Mouse (Mus musculus) forebrain, embryonic 12.5 days (tissue): ENCODE data around the gene Klc1. TPM values are rescaled to one million over a fixed set of nuclear protein-coding genes. Genes with fewer than 3 reads are reported as not detected.

ENCODE experiments used
- ATAC-seq: fragments of 200-750 bp; cut with Nextera tagmentation; 2 replicates; pipeline ENCODE4 v1.8.0; 2017; ENCODE audit warnings: moderate TSS enrichment; ENCODE audit not compliant: low FRiP score
- H3K27ac ChIP-seq: fragments of 300-500 bp; sonication (generic); 2 replicates; pipeline ENCODE4 v1.5.1; 2016; ENCODE audit warnings: mild to moderate bottlenecking
- H3K27me3 ChIP-seq: fragments of 300-500 bp; sonication (generic); 2 replicates; pipeline ENCODE4 v1.6.1; 2016; ENCODE audit warnings: mild to moderate bottlenecking
- H3K36me3 ChIP-seq: fragments of 300-500 bp; sonication (generic); replicated peaks from 2 replicates; pipeline ENCODE4 v1.6.1; 2016; ENCODE audit warnings: mild to moderate bottlenecking
- H3K4me1 ChIP-seq: fragments of 300-500 bp; sonication (generic); 2 replicates; pipeline ENCODE4 v1.6.1; 2016
- H3K4me2 ChIP-seq: fragments of 300-500 bp; sonication (generic); 2 replicates; pipeline ENCODE4 v1.6.1; 2016; ENCODE audit warnings: mild to moderate bottlenecking, moderate library complexity
- H3K4me3 ChIP-seq: fragments of 300-500 bp; sonication (generic); replicated peaks from 2 replicates; pipeline ENCODE4 v1.5.1; 2016; ENCODE audit warnings: mild to moderate bottlenecking
- H3K9ac ChIP-seq: fragments of 300-500 bp; sonication (generic); 2 replicates; pipeline ENCODE4 v1.6.1; 2016; ENCODE audit warnings: mild to moderate bottlenecking
- H3K9me3 ChIP-seq: fragments of 300-500 bp; sonication (generic); 2 replicates; pipeline ENCODE4 v1.6.1; 2016
- WGBS: fragments of 180-500 bp; shearing (Covaris S2); methylation state at CpG from one replicate; pipeline ENCODE4 v1.1.7; 2016; 5-methylcytosine and 5-hydroxymethylcytosine counted together
- polyA plus RNA-seq: library from polyadenylated mRNA; unstranded; fragments of >200 nt; fragmentation: Nextera tagmentation; extraction: Ambion mirVana; gene quantifications from 2 replicates; pipeline ENCODE4 v1.2.1, GENCODE M21; 2016

Gene Klc1
- polyA plus RNA-seq, 1 experiment from 2014 or later: 307 TPM

GRCm38 (mm10) chr12:111790090-111790489, 31.4 kb downstream of the Klc1 start:
- H3K9me3 ChIP-seq: no peaks in the 10 kb centered on the region
- H3K4me3 ChIP-seq: no peak overlapping the region
- H3K36me3 ChIP-seq: peaks cover 99% of the 10 kb centered on the region
- no peak overlapping the region for H3K9ac ChIP-seq
- no peak overlapping the region for H3K27ac ChIP-seq
- no peak for ATAC-seq
- H3K27me3 ChIP-seq: no peaks in the 10 kb centered on the region
- WGBS: 96% methylated on average over 5 of the region's 5 CpGs
- no peak overlapping the region for H3K4me2 ChIP-seq
- H3K4me1 ChIP-seq: peaks cover 4% of the 10 kb centered on the region; the same call in 1 of the 2 replicates

- 93% methylated on average over 7 of the region's 7 CpGs for WGBS
- H3K36me3 ChIP-seq: peaks cover 99% of the 10 kb centered on the region
Observed at GRCm38 (mm10) chr12:111790631-111791030, 32.0 kb downstream of the Klc1 start.

GRCm38 (mm10) chr12:111791474-111792104, 32.9 kb downstream of the Klc1 start:
- peaks cover 99% of the 10 kb centered on the region for H3K36me3 ChIP-seq
- H3K4me2 ChIP-seq: no peak overlapping the region
- no peak for ATAC-seq
- no peak overlapping the region for H3K4me3 ChIP-seq
- H3K27me3 ChIP-seq: no peaks in the 10 kb centered on the region
- H3K27ac ChIP-seq: peak overlapping the region; percentile 69
- H3K9me3 ChIP-seq: no peaks in the 10 kb centered on the region
- peaks cover 4% of the 10 kb centered on the region; the same call in 1 of the 2 replicates for H3K4me1 ChIP-seq
- no peak overlapping the region for H3K9ac ChIP-seq
- 86% methylated on average over 13 of the region's 13 CpGs for WGBS

More at GRCm38 (mm10) chr12:111790631-111791030, 32.0 kb downstream of the Klc1 start:
- no peak overlapping the region for H3K27ac ChIP-seq
- no peaks in the 10 kb centered on the region for H3K9me3 ChIP-seq
- H3K4me1 ChIP-seq: peaks cover 4% of the 10 kb centered on the region; the same call in 1 of the 2 replicates
- H3K4me2 ChIP-seq: no peak overlapping the region
- ATAC-seq: no peak
- no peak overlapping the region for H3K9ac ChIP-seq
- H3K27me3 ChIP-seq: no peaks in the 10 kb centered on the region
- H3K4me3 ChIP-seq: no peak overlapping the region

- Histone ChIP-seq H3K36me3 (peaks cover 98% of the 10 kb centered on the region), H3K9me3 (no peaks in the 10 kb centered on the region), H3K4me3 (no peak overlapping the region), H3K27ac (no peak overlapping the region), H3K9ac (no peak overlapping the region), H3K27me3 (no peaks in the 10 kb centered on the region), H3K4me2 (no peak overlapping the region), H3K4me1 (peaks cover 4% of the 10 kb centered on the region; the same call in 1 of the 2 replicates)
- 0 out of 2 replicates have a peak, but pooled peaks have one; percentile 30 for ATAC-seq
- WGBS: 88% methylated on average over 22 of the region's 22 CpGs
Observed at GRCm38 (mm10) chr12:111794102-111794501, 35.5 kb downstream of the Klc1 start.

- no peaks in the 10 kb centered on the region for H3K27me3 ChIP-seq
- H3K9me3 ChIP-seq: no peaks in the 10 kb centered on the region
- WGBS: 97% methylated on average over 18 of the region's 18 CpGs
- peaks cover 96% of the 10 kb centered on the region for H3K36me3 ChIP-seq
- peaks cover 4% of the 10 kb centered on the region; the same call in 1 of the 2 replicates for H3K4me1 ChIP-seq
- no peak for ATAC-seq
- H3K4me3 ChIP-seq: no peak overlapping the region
- no peak overlapping the region for H3K27ac ChIP-seq
- H3K4me2 ChIP-seq: no peak overlapping the region
- no peak overlapping the region for H3K9ac ChIP-seq
Observed at GRCm38 (mm10) chr12:111794526-111795179, 36.0 kb downstream of the Klc1 start.

GRCm38 (mm10) chr12:111795180-111795895, 36.7 kb downstream of the Klc1 start:
- WGBS: 91% methylated on average over 28 of the region's 28 CpGs
- H3K27me3 ChIP-seq: no peaks in the 10 kb centered on the region
- no peak for ATAC-seq
- peaks cover 94% of the 10 kb centered on the region for H3K36me3 ChIP-seq
- H3K27ac ChIP-seq: no peak overlapping the region
- H3K4me3 ChIP-seq: no peak overlapping the region
- H3K4me2 ChIP-seq: no peak overlapping the region
- H3K9me3 ChIP-seq: no peaks in the 10 kb centered on the region
- H3K4me1 ChIP-seq: peaks cover 4% of the 10 kb centered on the region; the same call in 1 of the 2 replicates
- H3K9ac ChIP-seq: no peak overlapping the region

GRCm38 (mm10) chr12:111797251-111797650, 38.6 kb downstream of the Klc1 start:
- WGBS: 88% methylated on average over 8 of the region's 8 CpGs
- ATAC-seq: no peak
- H3K36me3 ChIP-seq: peaks cover 94% of the 10 kb centered on the region

GRCm38 (mm10) chr12:111798493-111798892, 39.8 kb downstream of the Klc1 start:
- WGBS: 94% methylated on average over 13 of the region's 13 CpGs
- no peak overlapping the region for H3K4me2 ChIP-seq
- peaks cover 94% of the 10 kb centered on the region for H3K36me3 ChIP-seq
- no peak overlapping the region for H3K9ac ChIP-seq
- no peaks in the 10 kb centered on the region for H3K4me1 ChIP-seq
- no peaks in the 10 kb centered on the region for H3K27me3 ChIP-seq
- no peak overlapping the region for H3K4me3 ChIP-seq
- no peak overlapping the region for H3K27ac ChIP-seq
- H3K9me3 ChIP-seq: no peaks in the 10 kb centered on the region
- no peak for ATAC-seq

More at GRCm38 (mm10) chr12:111797251-111797650, 38.6 kb downstream of the Klc1 start:
- no peak overlapping the region for H3K27ac ChIP-seq
- no peaks in the 10 kb centered on the region for H3K27me3 ChIP-seq
- H3K4me1 ChIP-seq: no peaks in the 10 kb centered on the region
- H3K9ac ChIP-seq: no peak overlapping the region
- H3K9me3 ChIP-seq: no peaks in the 10 kb centered on the region
- H3K4me3 ChIP-seq: no peak overlapping the region
- no peak overlapping the region for H3K4me2 ChIP-seq

- 92% methylated on average over 10 of the region's 10 CpGs for WGBS
- H3K36me3 ChIP-seq: peaks cover 94% of the 10 kb centered on the region
Observed at GRCm38 (mm10) chr12:111800459-111801183, 42.0 kb downstream of the Klc1 start.

GRCm38 (mm10) chr12:111803538-111803937, 44.9 kb downstream of the Klc1 start:
- Histone ChIP-seq H3K27ac (no peak overlapping the region), H3K4me1 (no peaks in the 10 kb centered on the region), H3K9ac (no peak overlapping the region), H3K4me2 (no peak overlapping the region), H3K36me3 (peaks cover 92% of the 10 kb centered on the region), H3K9me3 (no peaks in the 10 kb centered on the region), H3K27me3 (no peaks in the 10 kb centered on the region), H3K4me3 (no peak overlapping the region)
- WGBS: 92% methylated on average over 5 of the region's 5 CpGs
- ATAC-seq: no peak

More at GRCm38 (mm10) chr12:111800459-111801183, 42.0 kb downstream of the Klc1 start:
- Histone ChIP-seq H3K4me2 (no peak overlapping the region), H3K4me1 (no peaks in the 10 kb centered on the region), H3K4me3 (no peak overlapping the region), H3K9ac (no peak overlapping the region), H3K27ac (no peak overlapping the region), H3K27me3 (no peaks in the 10 kb centered on the region), H3K9me3 (no peaks in the 10 kb centered on the region)
- ATAC-seq: no peak

- 95% methylated on average over 6 of the region's 6 CpGs for WGBS
- Histone ChIP-seq H3K4me1 (peaks cover 29% of the 10 kb centered on the region), H3K4me3 (no peak overlapping the region), H3K4me2 (no peak overlapping the region), H3K9ac (no peak overlapping the region), H3K27me3 (no peaks in the 10 kb centered on the region), H3K9me3 (no peaks in the 10 kb centered on the region), H3K27ac (no peak overlapping the region), H3K36me3 (peaks cover 55% of the 10 kb centered on the region)
- no peak for ATAC-seq
Observed at GRCm38 (mm10) chr12:111808775-111809174, 50.1 kb downstream of the Klc1 start.

- no peak for ATAC-seq
- Histone ChIP-seq H3K4me3 (0 out of 2 replicates have a peak overlapping the region, but pooled peaks have one; percentile 8), H3K9ac (no peak overlapping the region), H3K9me3 (no peaks in the 10 kb centered on the region), H3K36me3 (peaks cover 45% of the 10 kb centered on the region), H3K4me1 (peaks cover 31% of the 10 kb centered on the region), H3K4me2 (peak overlapping the region; percentile 15; the same call in 1 of the 2 replicates), H3K27ac (peak overlapping the region; percentile 68), H3K27me3 (no peaks in the 10 kb centered on the region)
- WGBS: 3% methylated on average over 9 of the region's 9 CpGs
Observed at GRCm38 (mm10) chr12:111809762-111810161, 51.1 kb downstream of the Klc1 start.
